Mouse (Mus musculus) embryonic fibroblast, embryonic 13.5 days (primary cell): ENCODE data around the gene Sfpq. TPM values are rescaled to one million over a fixed set of nuclear protein-coding genes. Genes with fewer than 3 reads are reported as not detected.
"Not testable (repeated sequence)": the region's sequence is repeated elsewhere in the genome, so short reads cannot be mapped to it uniquely, and the experiment has no call there.

Experiments
- H3K27ac ChIP-seq: 2 replicates; pipeline ENCODE4 v1.5.1; 2012; ENCODE audit warnings: low read length, control low read depth, inconsistent platforms; ENCODE audit not compliant: insufficient read depth
- H3K4me1 ChIP-seq: 2 replicates; pipeline ENCODE4 v1.6.1; 2011; ENCODE audit warnings: low read length; ENCODE audit not compliant: control insufficient read depth, insufficient read depth
- H3K4me3 ChIP-seq: 2 replicates; pipeline ENCODE4 v1.5.1; 2011; ENCODE audit warnings: mild to moderate bottlenecking, control low read depth, low read length; ENCODE audit not compliant: insufficient read depth
- CTCF ChIP-seq: IDR thresholded peaks from 2 replicates; pipeline ENCODE4 v1.5.1; 2011; ENCODE audit warnings: mild to moderate bottlenecking, control low read depth, low read length, moderate library complexity, borderline replicate concordance; ENCODE audit not compliant: insufficient read depth
- POLR2A ChIP-seq: IDR thresholded peaks from 2 replicates; pipeline ENCODE4 v1.6.1; 2011; ENCODE audit warnings: low read depth, mild to moderate bottlenecking, control low read depth, low read length, moderate library complexity
- polyA plus RNA-seq: library from polyadenylated mRNA; stranded (reverse); fragments of >200 nt; gene quantifications from 2 replicates; pipeline ENCODE4 v1.2.4, GENCODE M21; 2011; ENCODE audit warnings: low read depth; ENCODE audit not compliant: missing spikeins, insufficient read length

Sfpq gene
- polyA plus RNA-seq = 280 and 376 TPM in 2 replicates

GRCm38 (mm10) chr4:127021151-127021945 lies at the start of gene Sfpq:
TSS of gene Sfpq (plus strand) at chr4:127021324.
- Histone ChIP-seq H3K27ac (peak within 1 kb of the TSS; percentile 98), H3K4me1 (peaks cover 3% of the 10 kb centered on the region), H3K4me3 (peak within 1 kb of the TSS; percentile 99)
- TF ChIP-seq CTCF = no peak
- TF ChIP-seq POLR2A = peak; percentile 100

- TF ChIP-seq POLR2A (no peak), CTCF (no peak)
- no peak overlapping the region for H3K27ac ChIP-seq
- H3K4me1 ChIP-seq = no peaks in the 10 kb centered on the region
- no peak overlapping the region for H3K4me3 ChIP-seq
Measured at GRCm38 (mm10) chr4:126977467-126977866, 43.7 kb upstream of the Sfpq start.

- no peaks in the 10 kb centered on the region for H3K4me1 ChIP-seq
- H3K27ac ChIP-seq = no peak overlapping the region
- no peak overlapping the region for H3K4me3 ChIP-seq
- no peak for TF ChIP-seq CTCF
- no peak for TF ChIP-seq POLR2A
Measured at GRCm38 (mm10) chr4:126978706-126979105, 42.4 kb upstream of the Sfpq start.

- Histone ChIP-seq H3K4me3 (no peak overlapping the region), H3K4me1 (no peaks in the 10 kb centered on the region), H3K27ac (no peak overlapping the region)
- TF ChIP-seq CTCF (no peak), POLR2A (no peak)
Measured at GRCm38 (mm10) chr4:126983321-126983720, 37.8 kb upstream of the Sfpq start.

GRCm38 (mm10) chr4:126983736-126984525 lies 37.2 kb upstream of the Sfpq start:
- H3K4me3 ChIP-seq, H3K4me1 ChIP-seq, H3K27ac ChIP-seq: not testable (repeated sequence)

GRCm38 (mm10) chr4:126986768-126987167 lies 34.4 kb upstream of the Sfpq start:
- Histone ChIP-seq H3K4me1 (no peaks in the 10 kb centered on the region), H3K27ac (no peak overlapping the region), H3K4me3 (no peak overlapping the region)
- no peak for TF ChIP-seq CTCF
- TF ChIP-seq POLR2A = no peak

GRCm38 (mm10) chr4:126988503-126988902 lies 32.6 kb upstream of the Sfpq start:
- Histone ChIP-seq H3K27ac (no peak overlapping the region), H3K4me1 (no peaks in the 10 kb centered on the region), H3K4me3 (no peak overlapping the region)
- TF ChIP-seq POLR2A = no peak
- TF ChIP-seq CTCF = no peak

GRCm38 (mm10) chr4:126990553-126990952 lies 30.6 kb upstream of the Sfpq start:
- Histone ChIP-seq H3K4me3 (no peak overlapping the region), H3K27ac (no peak overlapping the region), H3K4me1 (no peaks in the 10 kb centered on the region)
- TF ChIP-seq POLR2A (no peak), CTCF (no peak)

- no peaks in the 10 kb centered on the region for H3K4me1 ChIP-seq
- TF ChIP-seq CTCF = no peak
- TF ChIP-seq POLR2A = no peak
Measured at GRCm38 (mm10) chr4:126992356-126992755, 28.8 kb upstream of the Sfpq start.

GRCm38 (mm10) chr4:126999372-126999771 lies 21.8 kb upstream of the Sfpq start:
- H3K4me1 ChIP-seq, H3K27ac ChIP-seq, H3K4me3 ChIP-seq: not testable (repeated sequence)

More at GRCm38 (mm10) chr4:126992356-126992755, 28.8 kb upstream of the Sfpq start:
- no peak overlapping the region for H3K4me3 ChIP-seq
- no peak overlapping the region for H3K27ac ChIP-seq
